9 mouse cellular contexts compared by ENCODE assay signal in genomic region chr17:20946636-20947035, GRCm38 (mm10). TPM values are rescaled to one million over a fixed set of nuclear protein-coding genes. Genes with fewer than 3 reads are reported as not detected.
DNase-seq lines count a peak whose midpoint lies in the region; ATAC-seq and TF ChIP-seq lines count a peak whose summit lies in the region.
"Had no signal": no experiment of that assay in that cellular context is flagged by ENCODE, and none has a peak within 500 bp of the region (broad histone marks: within the 10 kb centered on the region; RNA-seq: fewer than 3 reads in every experiment).

No protein-coding gene starts in this region.

- peak overlapping the region; percentile 81 for H3K9ac ChIP-seq in heart, embryonic 12.5 days
- H3K9ac ChIP-seq in ES-E14 (ENCODE audit: insufficient read depth, low read depth, low read length, poor library complexity, severe bottlenecking) = peak overlapping the region; percentile 99; the same call in 1 of the 2 replicates
- peak overlapping the region; percentile 93 for H3K9ac ChIP-seq in forebrain, embryonic 16.5 days (replicated peaks; ENCODE audit: low read depth, low read length)
- peak overlapping the region; percentile 89 for H3K9ac ChIP-seq in liver, embryonic 16.5 days (ENCODE audit: low read depth, low read length)

- peak overlapping the region; percentile 79 for H3K4me3 ChIP-seq in heart, embryonic 12.5 days
- H3K4me3 ChIP-seq in ES-E14 (ENCODE audit: insufficient read depth in 1 of 2, low read depth in 1 of 2, low read length in 2 of 2, poor library complexity in 1 of 2, severe bottlenecking in 1 of 2) = peak overlapping the region; percentile 85 to 87
- H3K4me3 ChIP-seq in forebrain, embryonic 16.5 days (replicated peaks; ENCODE audit: low read length) = peak overlapping the region; percentile 69
- peak overlapping the region; percentile 88 for H3K4me3 ChIP-seq in liver, embryonic 16.5 days (ENCODE audit: low read depth, low read length)

- peak overlapping the region; percentile 94; the same call in 1 of the 2 replicates for H3K27ac ChIP-seq in heart, embryonic 12.5 days (ENCODE audit: poor library complexity, severe bottlenecking)
- no peak overlapping the region for H3K27ac ChIP-seq in ES-E14 (ENCODE audit: insufficient read depth, low read depth, low read length, poor library complexity, severe bottlenecking)
- H3K27ac ChIP-seq in forebrain, embryonic 16.5 days (ENCODE audit: low read length) = no peak overlapping the region
- H3K27ac ChIP-seq in liver, embryonic 16.5 days (ENCODE audit: low read length) = no peak overlapping the region

- no peak for DNase-seq in heart, postnatal 14 days
- DNase-seq in ES-E14 (ENCODE audit: low read depth, low spot score) = no peak
- no peak for DNase-seq in frontal cortex, postnatal 25 days (ENCODE audit: low spot score in 2 of 2)
- no peak for DNase-seq in cerebellum, postnatal 4 days (ENCODE audit: low spot score in 2 of 2)
- no peak for DNase-seq in thymus, postnatal 36 days
- DNase-seq: gastrocnemius, postnatal 14 days had no signal

- no peaks in the 10 kb centered on the region for H3K9me3 ChIP-seq in heart, embryonic 12.5 days (replicated peaks)
- no peaks in the 10 kb centered on the region for H3K9me3 ChIP-seq in ES-E14 (ENCODE audit: control insufficient read depth, insufficient read depth, low read depth, low read length)
- H3K9me3 ChIP-seq in forebrain, embryonic 16.5 days (ENCODE audit: control insufficient read depth, low read length) = no peaks in the 10 kb centered on the region
- H3K9me3 ChIP-seq in liver, embryonic 16.5 days (replicated peaks; ENCODE audit: control insufficient read depth, low read length) = no peaks in the 10 kb centered on the region

- peaks cover 4% of the 10 kb centered on the region; the same call in 1 of the 2 replicates for H3K36me3 ChIP-seq in heart, embryonic 12.5 days
- peaks cover 2% of the 10 kb centered on the region for H3K36me3 ChIP-seq in ES-E14 (ENCODE audit: control insufficient read depth, insufficient read depth, low read length, poor library complexity, severe bottlenecking)
- peaks cover under 1% of the 10 kb centered on the region; the same call in 1 of the 2 replicates for H3K36me3 ChIP-seq in forebrain, embryonic 16.5 days (ENCODE audit: control insufficient read depth, insufficient read depth)
- H3K36me3 ChIP-seq in liver, embryonic 16.5 days (ENCODE audit: control insufficient read depth, insufficient read depth) = peaks cover under 1% of the 10 kb centered on the region

- peaks cover 43% of the 10 kb centered on the region for H3K4me1 ChIP-seq in heart, embryonic 12.5 days (replicated peaks)
- peaks cover 2 to 4% of the 10 kb centered on the region in 2 experiments; a peak in 2 of 4 replicates for H3K4me1 ChIP-seq in ES-E14 (ENCODE audit: control insufficient read depth in 2 of 2, insufficient read depth in 2 of 2, low read length in 2 of 2, poor library complexity in 1 of 2)
- peaks cover 34% of the 10 kb centered on the region for H3K4me1 ChIP-seq in forebrain, embryonic 16.5 days (replicated peaks; ENCODE audit: control insufficient read depth, insufficient read depth, low read length)
- peaks cover 18% of the 10 kb centered on the region for H3K4me1 ChIP-seq in liver, embryonic 16.5 days (ENCODE audit: control insufficient read depth, low read depth, low read length)

- H3K4me2 ChIP-seq in heart, embryonic 12.5 days = peak overlapping the region; percentile 82
- H3K4me2 ChIP-seq in forebrain, embryonic 16.5 days (ENCODE audit: low read length) = peak overlapping the region; percentile 83
- H3K4me2 ChIP-seq in liver, embryonic 16.5 days (ENCODE audit: low read depth, low read length) = peak overlapping the region; percentile 88

- in situ Hi-C loops in ES-E14 (cut with MboI; ENCODE audit: low sequenced_read_pairs in 2 of 2, unreplicated experiment in 2 of 2) = no loop called here

- H3K27me3 ChIP-seq in heart, embryonic 12.5 days (replicated peaks) = no peaks in the 10 kb centered on the region
- no peaks in the 10 kb centered on the region for H3K27me3 ChIP-seq in forebrain, embryonic 16.5 days (replicated peaks; ENCODE audit: control insufficient read depth, insufficient read depth, low read length)
- no peaks in the 10 kb centered on the region for H3K27me3 ChIP-seq in liver, embryonic 16.5 days (ENCODE audit: control insufficient read depth, insufficient read depth, low read depth, low read length)

- ATAC-seq in heart, embryonic 12.5 days (ENCODE audit: insufficient number of reproducible peaks, low FRiP score) = no peak
- no peak for ATAC-seq in forebrain, embryonic 16.5 days
- no peak for ATAC-seq in liver, embryonic 16.5 days (ENCODE audit: low read depth)

- intact Hi-C loops in heart, postnatal 14 days (cut with DNase I) = loop anchor here (10.0 kb wide), 1 partner anchor 588 kb away; the partner anchor contains the start of gene Zfp52

TF ChIP-seq in ES-E14, 5 proteins besides CTCF, POLR2A, EP300 and RAD21:
- TF ChIP-seq CHD2 (IDR thresholded peaks at IDR 0.05; ENCODE audit: low read depth, low read length) (no peak), ZNF384 (IDR thresholded peaks at IDR 0.05; ENCODE audit: low read depth, low read length) (no peak), ZC3H11A (IDR thresholded peaks at IDR 0.05; ENCODE audit: borderline replicate concordance, low read depth, low read length) (no peak), HCFC1 (IDR thresholded peaks at IDR 0.05; ENCODE audit: borderline replicate concordance, insufficient read depth, low read length) (no peak), MAFK (IDR thresholded peaks at IDR 0.05; ENCODE audit: insufficient read depth, low read depth, low read length) (no peak)
TF ChIP-seq in ES-E14: peak in this region for 0.

RNA-seq across cellular contexts. Expression of gene Ppp2r1a, which starts 1.5 kb away (rescaled TPM):
- polyA plus RNA-seq in heart, embryonic 12.5 days (2016; fragmentation: Nextera tagmentation; extraction: Ambion mirVana) = 332 and 337 TPM in 2 replicates
- 100 to 1,000 TPM; 213 to 215 TPM for total RNA-seq in heart, postnatal 14 days (2021)
- total RNA-seq in ES-E14 (2012; rRNA removed) = 144 and 179 TPM in 2 replicates
- 651 and 692 TPM in 2 replicates for polyA plus RNA-seq in forebrain, embryonic 16.5 days (2015; fragmentation: Nextera tagmentation; extraction: Ambion mirVana)
- polyA plus RNA-seq in liver, embryonic 16.5 days (2015; fragmentation: Nextera tagmentation; extraction: Ambion mirVana) = 80.9 and 89.8 TPM in 2 replicates

RNA-seq across cellular contexts. Expression of gene Vmn1r232, which starts 27.1 kb away (rescaled TPM):
- polyA plus RNA-seq in heart, embryonic 12.5 days (2016; fragmentation: Nextera tagmentation; extraction: Ambion mirVana) = not detected in 2 replicates
- total RNA-seq in heart, postnatal 14 days (2021) = not detected
- not detected in 2 replicates for total RNA-seq in ES-E14 (2012; rRNA removed)
- polyA plus RNA-seq in forebrain, embryonic 16.5 days (2015; fragmentation: Nextera tagmentation; extraction: Ambion mirVana) = not detected in 2 replicates
- not detected in 2 replicates for polyA plus RNA-seq in liver, embryonic 16.5 days (2015; fragmentation: Nextera tagmentation; extraction: Ambion mirVana)
- total RNA-seq: gastrocnemius, postnatal 14 days had no signal

RNA-seq across cellular contexts. Expression of gene Vmn1r231, which starts 41.7 kb away (rescaled TPM):
- polyA plus RNA-seq in heart, embryonic 12.5 days (2016; fragmentation: Nextera tagmentation; extraction: Ambion mirVana) = not detected in 2 replicates
- not detected for total RNA-seq in heart, postnatal 14 days (2021)
- not detected in 2 replicates for total RNA-seq in ES-E14 (2012; rRNA removed)
- not detected in 2 replicates for polyA plus RNA-seq in forebrain, embryonic 16.5 days (2015; fragmentation: Nextera tagmentation; extraction: Ambion mirVana)
- polyA plus RNA-seq in liver, embryonic 16.5 days (2015; fragmentation: Nextera tagmentation; extraction: Ambion mirVana) = not detected in 2 replicates
- total RNA-seq: gastrocnemius, postnatal 14 days had no signal

RNA-seq across cellular contexts. Expression of gene Vmn1r233, which starts 49.6 kb away (rescaled TPM):
- polyA plus RNA-seq in heart, embryonic 12.5 days (2016; fragmentation: Nextera tagmentation; extraction: Ambion mirVana) = not detected in 2 replicates
- total RNA-seq in heart, postnatal 14 days (2021) = not detected
- total RNA-seq in ES-E14 (2012; rRNA removed) = not detected in 2 replicates
- polyA plus RNA-seq in forebrain, embryonic 16.5 days (2015; fragmentation: Nextera tagmentation; extraction: Ambion mirVana) = not detected in 2 replicates
- polyA plus RNA-seq in liver, embryonic 16.5 days (2015; fragmentation: Nextera tagmentation; extraction: Ambion mirVana) = not detected in 2 replicates
- total RNA-seq: gastrocnemius, postnatal 14 days had no signal
